Mouse (Mus musculus): Measurements from ENCODE around the gene Slc35a1. TPM values are rescaled to one million over a fixed set of nuclear protein-coding genes. Genes with fewer than 3 reads are reported as not detected.

Slc35a1 gene
- polyA plus RNA-seq, 1 experiment from 2014 or later: 57.0 TPM

DNA sequence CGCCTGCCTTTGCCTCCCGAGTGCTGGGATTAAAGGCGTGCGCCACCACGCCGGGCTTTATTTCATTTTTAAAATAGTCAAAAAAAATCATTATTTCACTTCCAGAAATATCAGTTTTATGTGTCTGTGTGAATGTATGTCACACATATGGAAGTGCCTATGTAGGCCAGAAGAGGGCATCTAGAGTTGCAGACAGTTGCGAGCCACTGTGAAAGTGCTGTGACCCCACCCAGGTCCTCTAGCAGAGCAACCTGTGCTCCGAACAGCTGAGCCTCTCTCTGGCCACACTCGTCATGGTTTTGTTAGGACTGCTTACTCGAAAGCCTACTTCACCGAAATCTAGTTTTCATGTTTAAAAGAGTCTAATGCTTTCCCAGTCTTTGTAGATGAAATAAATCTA lies 15.0 kb upstream of the Slc35a1 start:
- DNase-seq (ENCODE audit: extremely low spot score, low spot score): no peak
- H3K27ac ChIP-seq: no peak overlapping the region
- 95% methylated on average over 11 of the region's 11 CpGs for WGBS
- H3K36me3 ChIP-seq (replicated peaks): no peaks in the 10 kb centered on the region
- no peaks in the 10 kb centered on the region for H3K4me1 ChIP-seq
- no peak overlapping the region for H3K4me3 ChIP-seq
- no peaks in the 10 kb centered on the region for H3K9me3 ChIP-seq
- no peaks in the 10 kb centered on the region for H3K27me3 ChIP-seq (ENCODE audit: poor library complexity, severe bottlenecking)

DNA sequence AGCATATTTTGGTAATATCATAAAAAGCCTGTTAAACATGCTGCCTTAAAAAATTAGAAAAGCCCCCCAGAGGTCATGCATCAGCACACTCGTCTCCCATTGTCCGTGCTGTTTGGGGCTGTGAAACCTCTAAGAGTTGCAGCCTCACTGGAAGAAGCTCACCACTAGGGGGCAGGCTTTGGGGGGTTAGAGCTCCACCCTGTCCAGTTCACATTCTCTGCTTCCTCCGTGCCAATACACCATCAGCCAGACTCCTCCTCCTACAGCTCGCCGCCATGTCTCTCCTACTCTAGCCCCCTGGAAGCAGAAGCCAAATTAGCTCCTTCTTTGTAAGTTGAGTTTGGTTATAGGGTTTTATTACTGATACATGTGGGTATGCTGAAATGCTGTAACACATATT lies 14.3 kb upstream of the Slc35a1 start:
- Histone ChIP-seq H3K4me1 (no peaks in the 10 kb centered on the region), H3K27me3 (ENCODE audit: poor library complexity, severe bottlenecking) (no peaks in the 10 kb centered on the region), H3K9me3 (no peaks in the 10 kb centered on the region), H3K36me3 (replicated peaks) (no peaks in the 10 kb centered on the region), H3K27ac (no peak overlapping the region), H3K4me3 (no peak overlapping the region)
- DNase-seq (ENCODE audit: extremely low spot score, low spot score): peak; percentile 70
- WGBS: 47% methylated on average over 5 of the region's 5 CpGs

DNA sequence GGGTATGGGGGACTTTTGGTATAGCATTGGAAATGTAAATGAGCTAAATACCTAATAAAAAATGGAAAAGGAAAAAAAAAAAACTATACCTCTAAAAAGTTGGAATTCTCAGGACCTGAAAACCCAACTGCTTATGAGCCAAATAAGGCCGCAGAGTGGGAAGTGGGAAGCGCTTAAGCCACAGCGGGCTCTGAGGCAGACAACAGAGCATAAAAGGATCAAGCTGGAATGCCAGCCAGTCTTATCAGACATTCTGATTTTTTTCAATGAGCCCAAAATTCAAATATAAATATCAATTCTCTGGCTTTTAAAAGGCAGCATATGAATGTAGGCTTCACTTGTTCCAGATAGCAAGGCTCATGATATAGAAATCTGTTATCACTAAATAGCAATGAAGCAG lies 783 bp upstream of the Slc35a1 start:
- WGBS: 77% methylated on average over 3 of the region's 3 CpGs

DNA sequence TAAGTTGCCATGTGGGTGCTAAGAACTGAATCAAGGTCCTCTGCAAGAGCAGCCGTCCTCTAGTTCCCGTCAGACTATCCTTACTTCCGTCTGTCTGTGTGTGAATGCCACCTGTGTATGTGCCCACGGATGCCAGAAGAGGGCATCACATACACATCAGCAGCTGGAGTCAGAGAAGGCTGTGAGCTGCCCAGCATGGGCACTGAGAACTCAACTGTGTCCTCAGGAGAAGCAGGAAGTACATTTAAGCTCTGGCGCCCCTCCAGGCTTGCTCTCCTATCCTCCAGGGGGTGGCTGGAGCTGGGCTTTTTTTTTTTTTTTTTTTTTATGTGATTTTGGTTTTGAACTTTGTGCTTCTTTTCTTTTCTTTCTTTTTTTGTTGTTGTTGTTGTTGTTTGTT lies 6.7 kb downstream of the Slc35a1 start:
- H3K4me3 ChIP-seq: no peak overlapping the region
- H3K36me3 ChIP-seq (replicated peaks): peaks cover 52% of the 10 kb centered on the region
- no peak overlapping the region for H3K27ac ChIP-seq
- H3K4me1 ChIP-seq: 0 out of 2 replicates have a peak, but pooled peaks cover 2% of the 10 kb centered on the region
- WGBS: 86% methylated on average over 5 of the region's 5 CpGs
- H3K9me3 ChIP-seq: no peaks in the 10 kb centered on the region
- no peak for DNase-seq (ENCODE audit: extremely low spot score, low spot score)
- H3K27me3 ChIP-seq (ENCODE audit: poor library complexity, severe bottlenecking): no peaks in the 10 kb centered on the region

More for the DNA sequence above, 783 bp upstream of the Slc35a1 start:
- H3K9me3 ChIP-seq: no peaks in the 10 kb centered on the region
- peaks cover 16% of the 10 kb centered on the region for H3K4me1 ChIP-seq
- peaks cover 2% of the 10 kb centered on the region for H3K36me3 ChIP-seq (replicated peaks)
- no peak for DNase-seq (ENCODE audit: extremely low spot score, low spot score)
- no peaks in the 10 kb centered on the region for H3K27me3 ChIP-seq (ENCODE audit: poor library complexity, severe bottlenecking)
- H3K4me3 ChIP-seq: peak overlapping the region; percentile 6; the same call in 1 of the 2 replicates
- peak overlapping the region; percentile 65; the same call in 1 of the 2 replicates for H3K27ac ChIP-seq

DNA sequence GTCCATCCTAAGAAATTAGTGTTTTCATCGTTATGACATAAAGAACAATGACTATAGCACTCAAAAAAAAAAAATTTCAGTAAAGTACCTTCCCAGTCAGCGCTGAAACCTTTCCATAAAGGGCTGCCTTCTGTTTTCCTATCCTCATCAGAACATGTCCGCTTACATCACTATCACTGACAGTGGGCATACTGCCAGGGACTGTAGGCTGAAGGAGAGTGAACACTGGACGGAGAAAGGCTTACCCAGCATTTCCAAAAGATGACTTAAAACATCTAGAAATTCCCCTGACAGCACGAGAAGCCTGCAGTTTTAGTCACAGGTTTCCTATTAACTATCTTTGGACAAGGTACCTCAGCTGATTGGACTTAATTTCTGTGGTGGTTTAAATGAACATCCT lies 13.5 kb downstream of the Slc35a1 start:
- Histone ChIP-seq H3K4me3 (no peak overlapping the region), H3K27me3 (ENCODE audit: poor library complexity, severe bottlenecking) (no peaks in the 10 kb centered on the region), H3K9me3 (no peaks in the 10 kb centered on the region), H3K4me1 (no peaks in the 10 kb centered on the region), H3K36me3 (replicated peaks) (peaks cover 67% of the 10 kb centered on the region), H3K27ac (no peak overlapping the region)
- DNase-seq (ENCODE audit: extremely low spot score, low spot score): no peak
- WGBS: 94% methylated on average over 5 of the region's 5 CpGs

DNA sequence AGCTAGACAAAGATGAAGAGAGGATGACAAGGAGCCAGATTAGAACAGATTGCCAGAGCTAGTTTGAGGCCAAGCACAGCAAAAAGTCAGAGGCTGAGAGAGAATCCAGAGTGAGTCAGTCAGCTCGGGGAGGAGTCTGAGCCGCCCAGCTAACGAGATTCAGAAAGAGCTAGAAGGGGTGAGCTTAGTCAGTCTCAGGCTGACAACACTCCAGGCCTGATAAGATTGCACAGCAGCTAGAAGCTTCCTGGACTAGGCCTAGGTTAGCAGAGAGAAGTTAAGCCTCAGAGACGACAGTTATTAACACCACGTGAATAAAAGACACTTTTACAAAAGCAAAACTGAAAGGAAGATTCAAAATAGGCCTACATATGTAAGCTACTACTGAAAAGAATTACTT lies 19.3 kb downstream of the Slc35a1 start:
- H3K27ac ChIP-seq: no peak overlapping the region
- WGBS: 93% methylated on average over 5 of the region's 5 CpGs
- DNase-seq (ENCODE audit: extremely low spot score, low spot score): no peak
- no peaks in the 10 kb centered on the region for H3K9me3 ChIP-seq
- H3K27me3 ChIP-seq (ENCODE audit: poor library complexity, severe bottlenecking): no peaks in the 10 kb centered on the region
- peaks cover 83% of the 10 kb centered on the region for H3K36me3 ChIP-seq (replicated peaks)
- no peaks in the 10 kb centered on the region for H3K4me1 ChIP-seq
- H3K4me3 ChIP-seq: no peak overlapping the region

DNA sequence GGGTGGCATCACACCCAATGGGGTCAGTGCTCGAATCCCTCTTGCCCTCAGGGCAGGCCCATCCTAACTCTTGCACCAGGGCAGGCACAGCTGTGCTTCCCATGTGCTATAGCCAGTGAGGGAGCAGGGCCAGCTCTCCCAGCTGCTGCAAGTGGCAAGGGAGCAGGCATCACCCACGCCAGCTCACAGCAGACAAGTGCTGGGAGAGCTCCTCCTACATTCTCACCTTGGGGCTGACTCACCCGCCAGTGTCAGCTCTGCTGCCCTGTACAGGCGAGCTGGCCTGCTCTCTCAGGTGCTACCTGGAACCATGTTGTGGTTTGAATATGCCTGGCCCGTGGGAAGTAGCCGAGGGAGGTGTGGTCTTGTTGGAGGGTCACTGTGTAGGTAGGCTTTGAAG lies 25.3 kb downstream of the Slc35a1 start:
- WGBS: 92% methylated on average over 6 of the region's 6 CpGs
- H3K36me3 ChIP-seq (replicated peaks): peaks cover 95% of the 10 kb centered on the region
- H3K4me1 ChIP-seq: no peaks in the 10 kb centered on the region
- DNase-seq (ENCODE audit: extremely low spot score, low spot score): no peak
- H3K4me3 ChIP-seq: no peak overlapping the region
- H3K27me3 ChIP-seq (ENCODE audit: poor library complexity, severe bottlenecking): no peaks in the 10 kb centered on the region
- H3K9me3 ChIP-seq: no peaks in the 10 kb centered on the region
- H3K27ac ChIP-seq: no peak overlapping the region

DNA sequence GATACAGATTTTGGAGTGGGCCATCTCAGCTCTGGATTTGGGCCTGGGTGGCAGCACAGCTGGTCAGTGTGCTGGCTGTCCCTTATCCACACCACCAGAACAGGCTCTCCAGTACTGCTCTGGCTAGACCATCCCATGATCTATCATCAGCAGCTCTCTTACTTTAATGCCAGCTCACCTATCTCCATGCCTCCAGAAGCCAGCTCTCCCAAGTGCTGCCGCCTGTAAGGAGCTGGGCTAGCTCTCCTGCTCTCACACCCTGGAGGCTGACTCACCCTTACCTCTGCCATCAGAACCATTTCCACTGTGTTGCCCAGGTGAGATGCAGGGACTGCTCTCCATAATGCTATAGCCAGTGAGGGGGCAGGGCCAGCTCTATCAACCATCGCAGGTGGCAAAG lies 25.7 kb downstream of the Slc35a1 start:
- 91% methylated on average over 2 of the region's 2 CpGs for WGBS
- Histone ChIP-seq H3K4me3 (no peak overlapping the region), H3K4me1 (no peaks in the 10 kb centered on the region), H3K27ac (no peak overlapping the region), H3K36me3 (replicated peaks) (peaks cover 95% of the 10 kb centered on the region), H3K27me3 (ENCODE audit: poor library complexity, severe bottlenecking) (no peaks in the 10 kb centered on the region), H3K9me3 (no peaks in the 10 kb centered on the region)
- no peak for DNase-seq (ENCODE audit: extremely low spot score, low spot score)

DNA sequence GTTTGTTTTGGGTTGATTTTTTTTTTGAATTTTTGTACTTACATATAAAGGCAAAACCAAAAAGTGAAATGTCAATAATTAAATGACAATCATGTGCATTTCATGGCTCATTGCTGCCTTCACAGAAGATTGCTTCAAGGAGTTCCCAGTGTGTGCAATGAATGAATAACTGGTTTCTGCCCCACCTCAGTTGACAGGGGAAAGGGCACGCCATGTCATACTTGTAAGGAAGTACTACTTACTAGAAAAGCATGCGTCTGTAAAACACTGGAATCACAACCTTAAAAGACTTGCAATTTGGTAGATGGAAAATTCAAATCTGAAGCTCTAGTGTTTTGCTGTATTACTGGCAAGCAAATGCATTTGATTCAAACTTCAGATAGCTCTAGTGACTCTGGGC lies 28.2 kb downstream of the Slc35a1 start:
- H3K27me3 ChIP-seq (ENCODE audit: poor library complexity, severe bottlenecking): no peaks in the 10 kb centered on the region
- 94% methylated on average over 2 of the region's 2 CpGs for WGBS
- no peaks in the 10 kb centered on the region for H3K9me3 ChIP-seq
- DNase-seq (ENCODE audit: extremely low spot score, low spot score): no peak
- peaks cover 90% of the 10 kb centered on the region for H3K36me3 ChIP-seq (replicated peaks)
- no peak overlapping the region for H3K4me3 ChIP-seq
- H3K27ac ChIP-seq: no peak overlapping the region
- no peaks in the 10 kb centered on the region for H3K4me1 ChIP-seq

DNA sequence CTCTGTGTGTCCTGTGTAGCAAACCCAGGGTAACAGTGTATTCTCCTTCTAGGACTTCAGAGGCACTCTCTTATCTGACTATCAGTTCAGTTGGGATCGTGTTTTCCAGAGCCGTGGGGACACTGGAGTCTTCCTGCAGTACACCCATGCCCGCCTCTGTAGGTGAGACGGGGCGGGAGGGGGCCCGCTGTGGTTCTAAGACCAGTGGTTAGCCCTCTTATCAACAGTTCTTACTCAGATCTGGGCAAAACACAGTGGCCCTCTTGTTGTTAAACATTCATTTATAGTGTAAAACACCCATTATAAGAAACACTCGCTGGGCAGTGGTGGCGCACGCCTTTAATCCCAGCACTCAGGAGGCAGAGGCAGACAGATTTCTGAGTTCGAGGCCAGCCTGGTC lies 31.1 kb downstream of the Slc35a1 start:
- Histone ChIP-seq H3K27me3 (ENCODE audit: poor library complexity, severe bottlenecking) (no peaks in the 10 kb centered on the region), H3K4me3 (no peak overlapping the region), H3K9me3 (no peaks in the 10 kb centered on the region), H3K36me3 (replicated peaks) (peaks cover 85% of the 10 kb centered on the region), H3K4me1 (no peaks in the 10 kb centered on the region), H3K27ac (no peak overlapping the region)
- 97% methylated on average over 10 of the region's 10 CpGs for WGBS
- DNase-seq (ENCODE audit: extremely low spot score, low spot score): no peak

DNA sequence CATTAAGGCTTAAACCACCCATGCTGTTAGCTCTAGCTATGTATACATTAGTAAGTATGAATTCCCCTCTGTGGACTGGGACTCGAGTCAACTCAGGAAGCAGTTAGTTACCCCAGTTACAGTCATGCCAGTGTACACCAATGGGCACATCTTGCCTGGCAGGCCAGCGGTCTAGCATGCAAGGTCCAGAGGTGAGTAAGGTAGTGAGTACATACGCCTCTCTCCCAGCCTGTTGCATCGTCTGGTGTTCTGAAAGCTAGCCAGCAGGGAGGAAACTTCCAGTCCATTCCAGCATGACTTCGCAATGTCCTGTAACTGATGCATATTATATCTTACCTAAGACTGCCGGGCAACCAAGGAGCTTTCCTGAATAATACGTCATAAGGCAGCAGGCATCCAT lies 34.1 kb downstream of the Slc35a1 start:
- DNase-seq (ENCODE audit: extremely low spot score, low spot score): no peak
- Histone ChIP-seq H3K4me1 (no peaks in the 10 kb centered on the region), H3K4me3 (no peak overlapping the region), H3K27ac (no peak overlapping the region), H3K9me3 (no peaks in the 10 kb centered on the region), H3K27me3 (ENCODE audit: poor library complexity, severe bottlenecking) (no peaks in the 10 kb centered on the region), H3K36me3 (replicated peaks) (peaks cover 72% of the 10 kb centered on the region)
- WGBS: 94% methylated on average over 7 of the region's 7 CpGs

DNA sequence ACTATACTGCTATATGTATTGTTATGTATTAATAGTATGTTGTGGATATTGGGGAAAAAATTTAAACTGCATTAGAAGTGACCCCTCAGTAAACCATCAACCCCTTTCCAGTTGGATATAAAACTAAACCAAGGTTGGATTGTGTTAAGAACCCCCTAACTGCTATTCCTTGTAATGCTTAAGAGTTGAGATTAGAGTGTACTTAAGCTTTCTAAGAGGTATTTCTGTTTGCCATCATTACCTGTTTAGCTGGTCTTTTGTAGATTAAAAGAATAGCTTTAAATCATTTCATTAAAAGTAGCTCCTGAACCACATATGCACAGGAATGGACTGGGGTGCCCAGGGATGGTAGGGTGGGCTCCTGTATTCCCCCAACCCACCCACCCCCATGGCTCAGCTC lies 42.5 kb downstream of the Slc35a1 start:
- no peak overlapping the region for H3K4me3 ChIP-seq
- DNase-seq (ENCODE audit: extremely low spot score, low spot score): no peak
- peaks cover 65% of the 10 kb centered on the region for H3K36me3 ChIP-seq (replicated peaks)
- H3K27me3 ChIP-seq (ENCODE audit: poor library complexity, severe bottlenecking): no peaks in the 10 kb centered on the region
- no peak overlapping the region for H3K27ac ChIP-seq
- no peaks in the 10 kb centered on the region for H3K9me3 ChIP-seq
- H3K4me1 ChIP-seq: no peaks in the 10 kb centered on the region

DNA sequence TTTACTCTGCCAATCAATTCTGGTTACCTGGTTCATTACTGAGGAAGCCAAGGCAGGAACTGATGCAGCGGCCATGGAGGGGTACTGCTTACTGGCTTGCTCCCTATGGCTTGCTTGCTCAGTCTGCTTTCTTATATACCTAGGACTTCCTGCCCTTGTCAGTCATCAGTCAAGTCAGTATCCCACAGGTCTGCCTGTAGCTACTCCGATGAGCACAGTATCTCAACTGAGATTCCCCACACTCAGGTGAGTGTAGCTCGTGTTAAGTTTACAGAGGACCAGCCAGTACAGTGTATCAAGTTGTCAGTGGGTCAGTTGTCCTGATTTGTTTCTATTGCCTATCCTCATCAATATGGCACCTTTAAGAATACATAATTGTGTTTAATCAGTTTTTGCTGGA lies 46.5 kb downstream of the Slc35a1 start:
- Histone ChIP-seq H3K4me1 (no peaks in the 10 kb centered on the region), H3K36me3 (replicated peaks) (peaks cover 41% of the 10 kb centered on the region), H3K27ac (no peak overlapping the region), H3K27me3 (ENCODE audit: poor library complexity, severe bottlenecking) (no peaks in the 10 kb centered on the region), H3K9me3 (no peaks in the 10 kb centered on the region), H3K4me3 (no peak overlapping the region)
- DNase-seq (ENCODE audit: extremely low spot score, low spot score): no peak
- 98% methylated on average over 3 of the region's 3 CpGs for WGBS

DNA sequence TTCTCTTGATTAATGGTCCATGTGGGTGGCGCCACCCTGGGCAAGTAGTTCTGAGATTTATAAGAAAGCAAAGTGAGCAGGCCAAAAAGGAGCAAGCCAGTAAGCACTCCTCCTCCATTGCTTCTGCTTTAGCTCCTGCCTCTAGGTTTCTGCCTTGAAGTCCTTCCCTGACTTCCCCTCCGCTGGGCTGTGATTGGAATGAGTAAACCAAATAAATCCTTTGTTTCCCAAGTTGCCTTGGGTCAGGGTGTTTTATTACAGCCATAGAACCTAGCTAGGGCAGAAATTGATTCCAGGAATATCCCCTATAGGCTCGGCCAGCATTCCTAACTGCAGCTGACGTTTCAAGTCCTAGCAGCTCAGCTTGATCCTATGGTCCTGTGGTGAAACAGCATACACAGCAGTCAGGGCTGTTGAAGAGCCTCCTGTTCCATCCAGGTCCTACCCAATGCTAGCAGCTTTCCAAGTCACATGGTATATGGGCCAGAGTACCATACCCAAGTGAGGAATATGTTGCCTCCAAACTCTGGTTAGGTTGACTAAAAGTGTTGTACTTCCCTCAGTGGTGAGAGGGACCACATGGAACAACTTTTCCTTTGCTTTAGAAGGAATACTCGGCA lies 47.4 kb downstream of the Slc35a1 start:
- Histone ChIP-seq H3K4me3 (no peak overlapping the region), H3K9me3 (no peaks in the 10 kb centered on the region), H3K27ac (no peak overlapping the region), H3K27me3 (ENCODE audit: poor library complexity, severe bottlenecking) (no peaks in the 10 kb centered on the region), H3K36me3 (replicated peaks) (peaks cover 40% of the 10 kb centered on the region), H3K4me1 (no peaks in the 10 kb centered on the region)
- WGBS: 77% methylated on average over 5 of the region's 5 CpGs
- DNase-seq (ENCODE audit: extremely low spot score, low spot score): no peak
